Mouse (Mus musculus) olfactory bulb, adult 2 months (tissue): ENCODE data around the gene Amn1.

ENCODE experiments used
- CTCF ChIP-seq: fragments of 200-500 bp; IDR thresholded peaks from 2 replicates; pipeline ENCODE4 v1.5.1; 2012; ENCODE audit warnings: low read depth, mild to moderate bottlenecking, low read length, moderate library complexity; ENCODE audit not compliant: insufficient read depth
- POLR2A ChIP-seq: fragments of 200-500 bp; IDR thresholded peaks from 2 replicates; pipeline ENCODE4 v1.6.1; 2012; ENCODE audit warnings: mild to moderate bottlenecking, low read depth, low read length, moderate library complexity; ENCODE audit not compliant: insufficient read depth

GRCm38 (mm10) chr6:149154116-149155030 is 34.1 kb downstream of the Amn1 start:
- TF ChIP-seq CTCF (no peak), POLR2A (no peak)
